Mouse (Mus musculus): ENCODE results near the gene Vmn1r27. TPM values are rescaled to one million over a fixed set of nuclear protein-coding genes. Genes with fewer than 3 reads are reported as not detected.

Vmn1r27 gene
- not detected in 2 replicates for polyA plus RNA-seq (2012; rRNA removed)

GRCm38 (mm10) chr6:58218721-58219120, at the start of gene Vmn1r27:
Gene Vmn1r27 (minus strand): TSS chr6:58218821.
- no peak for DNase-seq (ENCODE audit: low spot score)

DNA sequence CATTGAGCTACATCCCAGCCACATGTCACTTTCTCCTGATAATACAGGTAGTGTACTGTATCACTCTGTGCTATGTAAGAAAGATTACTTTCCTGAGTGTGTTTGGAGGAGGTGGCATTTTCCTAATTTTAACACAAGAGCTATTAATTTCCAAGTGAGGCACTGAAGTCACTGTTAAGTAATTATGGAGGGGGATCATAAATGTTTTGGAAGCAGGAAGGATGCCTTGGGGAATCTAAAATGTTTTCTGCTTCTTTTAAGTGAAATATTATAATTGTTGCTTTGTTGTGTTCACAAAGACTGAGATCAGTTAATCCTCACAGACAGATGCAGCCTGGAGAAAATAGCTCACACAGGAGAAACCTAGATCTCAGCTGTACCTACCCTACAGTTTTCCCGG, 43.1 kb upstream of the Vmn1r27 start, which contains the start of gene Vmn1r28:
TSS of gene Vmn1r28 (plus strand) at position 301 of the 400 bp plus-strand sequence.
- DNase-seq (ENCODE audit: low spot score), result no peak

DNA sequence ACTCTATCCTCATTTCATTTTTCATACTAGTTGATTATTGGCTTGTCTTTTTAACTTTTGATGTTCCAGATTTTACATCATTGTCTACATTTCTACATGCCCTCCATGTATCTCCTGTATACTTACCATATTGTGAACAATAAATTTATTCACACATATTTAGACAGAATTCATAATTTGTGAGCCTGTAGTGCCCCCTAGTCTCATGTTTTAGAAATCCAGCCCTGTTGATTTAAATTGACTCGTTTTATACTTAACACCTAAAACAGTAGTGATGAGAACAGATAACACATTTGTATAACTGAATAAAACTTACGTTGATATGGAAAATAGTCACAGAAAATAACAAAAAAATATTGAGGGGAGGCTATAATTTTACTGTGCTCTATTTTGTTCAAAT, 2.5 kb downstream of the Vmn1r27 start:
- DNase-seq (ENCODE audit: low spot score), result no peak

Other genes with a start within 250 kb of the Vmn1r27 start
- not detected in 2 replicates for gene Vmn1r25, start 238.0 kb downstream of the Vmn1r27 start, polyA plus RNA-seq (2012; rRNA removed)
- gene Vmn1r26, start 203.7 kb downstream of the Vmn1r27 start, polyA plus RNA-seq (2012; rRNA removed), result not detected in 2 replicates
- not detected in 2 replicates for gene Vmn1r28, start 43.2 kb upstream of the Vmn1r27 start, polyA plus RNA-seq (2012; rRNA removed)
- gene Vmn1r29, start 82.7 kb upstream of the Vmn1r27 start, polyA plus RNA-seq (2012; rRNA removed), result not detected in 2 replicates
- not detected in 2 replicates for gene Vmn1r30, start 224.6 kb upstream of the Vmn1r27 start, polyA plus RNA-seq (2012; rRNA removed)